Mouse (Mus musculus) heart, postnatal 0 days (tissue): ENCODE results near the gene Ctsk.

Source experiments
- CTCF ChIP-seq: IDR thresholded peaks from 2 replicates; pipeline ENCODE4 v1.5.1; 2016; ENCODE audit warnings: antibody characterized with exemption, control low read depth, low read depth
- EP300 ChIP-seq: IDR thresholded peaks from 2 replicates; pipeline ENCODE4 v1.6.1; 2016; ENCODE audit warnings: antibody characterized with exemption, low read depth

- TF ChIP-seq EP300 (no peak), CTCF (no peak)
Observed at GRCm38 (mm10) chr3:95534927-95535326, 35.9 kb downstream of the Ctsk start.
